Mouse (Mus musculus): ENCODE measurements at regions not wholly inside any gene's neighbourhood (a gene's known extent, or its start where the extent isn't known, plus 50 kb on each side); places are given as distances from the start of the nearest gene placed in this dataset.
"Not testable (repeated sequence)": the region's sequence is repeated elsewhere in the genome, so short reads cannot be mapped to it uniquely, and the experiment has no call there.

DNA sequence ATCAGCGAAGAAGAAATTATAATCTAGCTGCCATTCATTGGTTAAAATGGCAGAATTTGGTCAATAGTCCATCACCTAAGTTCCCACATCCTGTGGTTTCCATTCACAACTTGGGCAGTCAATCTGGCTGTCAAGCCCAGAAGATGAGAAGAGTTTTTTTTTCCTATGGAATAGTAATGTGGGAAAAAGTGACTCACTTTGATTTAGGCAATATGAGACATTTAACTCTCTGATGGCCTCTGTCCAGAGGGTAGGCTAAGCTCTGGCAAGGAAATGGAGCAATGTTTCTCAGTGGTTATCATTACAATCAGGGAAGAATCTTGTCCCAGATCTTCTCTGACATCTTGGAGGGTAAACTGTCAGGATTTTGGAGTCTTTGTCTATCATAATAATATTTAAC lies 367.9 kb downstream of the Ets1 start:
- no peak for ATAC-seq (ENCODE audit: poor library complexity, severe bottlenecking)

DNA sequence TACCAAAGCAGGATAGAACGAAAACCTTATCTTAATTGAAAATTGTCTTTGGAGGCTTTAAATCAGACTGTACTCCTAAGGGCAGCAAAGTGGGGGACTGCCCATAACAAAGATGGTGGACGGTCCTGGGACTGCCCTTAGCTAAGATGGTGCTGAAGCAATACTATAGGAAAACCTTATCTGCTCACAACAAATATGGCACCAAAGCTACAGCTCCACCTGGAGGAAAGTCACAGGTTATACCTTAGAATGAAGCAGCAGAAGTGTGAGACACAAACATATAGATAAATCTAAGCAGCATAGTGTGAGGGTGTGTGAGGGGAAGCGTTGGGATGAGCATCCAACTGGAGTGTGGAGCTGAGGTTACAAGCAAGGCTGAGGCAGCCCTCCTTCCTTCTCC lies 368.5 kb downstream of the Ets1 start:
- no peak for ATAC-seq (ENCODE audit: poor library complexity, severe bottlenecking)

- no peak for ATAC-seq (ENCODE audit: poor library complexity, severe bottlenecking)
These were observed 371.5 kb downstream of the Ets1 start for GRCm38 (mm10) chr9:33007456-33008063.

DNA sequence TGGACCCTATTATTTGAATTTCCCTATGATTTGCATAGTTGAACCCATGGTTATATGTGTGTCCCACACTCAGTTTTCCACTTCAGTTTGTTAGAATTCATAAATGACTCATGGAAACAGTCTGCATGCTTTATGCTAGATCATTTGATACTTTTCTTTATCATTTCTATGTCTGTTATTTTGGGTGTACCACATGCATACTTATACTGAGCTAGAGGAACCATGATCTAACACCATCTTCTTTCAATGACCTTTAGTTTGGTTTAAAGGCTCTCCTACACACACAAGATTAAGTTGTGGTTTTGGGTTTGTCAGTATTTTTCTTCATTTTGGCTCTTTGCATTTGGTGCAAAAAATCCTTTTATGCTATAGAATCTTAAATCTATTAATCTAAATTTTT lies 375.2 kb downstream of the Ets1 start:
- ATAC-seq (ENCODE audit: poor library complexity, severe bottlenecking): no peak

DNA sequence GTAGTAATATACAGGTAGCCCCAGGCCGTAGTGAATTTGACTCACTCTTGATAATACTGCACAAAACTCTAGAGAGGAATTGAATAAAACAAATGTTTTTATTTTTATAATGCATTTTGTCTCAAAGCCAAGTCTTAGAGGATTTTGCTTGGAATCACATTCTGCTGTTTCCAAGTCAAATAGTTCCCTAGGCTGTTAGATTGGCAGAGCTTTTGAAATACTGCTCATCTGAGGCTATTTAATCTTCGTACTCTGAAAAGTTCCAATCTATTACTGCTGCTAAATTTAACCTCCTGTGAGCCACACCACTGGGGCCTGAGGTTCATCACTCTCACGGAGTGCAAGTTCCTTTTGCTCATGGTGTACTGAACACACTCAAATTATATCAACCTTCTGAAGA lies 399.4 kb downstream of the Ets1 start:
- no peak for ATAC-seq (ENCODE audit: poor library complexity, severe bottlenecking)

DNA sequence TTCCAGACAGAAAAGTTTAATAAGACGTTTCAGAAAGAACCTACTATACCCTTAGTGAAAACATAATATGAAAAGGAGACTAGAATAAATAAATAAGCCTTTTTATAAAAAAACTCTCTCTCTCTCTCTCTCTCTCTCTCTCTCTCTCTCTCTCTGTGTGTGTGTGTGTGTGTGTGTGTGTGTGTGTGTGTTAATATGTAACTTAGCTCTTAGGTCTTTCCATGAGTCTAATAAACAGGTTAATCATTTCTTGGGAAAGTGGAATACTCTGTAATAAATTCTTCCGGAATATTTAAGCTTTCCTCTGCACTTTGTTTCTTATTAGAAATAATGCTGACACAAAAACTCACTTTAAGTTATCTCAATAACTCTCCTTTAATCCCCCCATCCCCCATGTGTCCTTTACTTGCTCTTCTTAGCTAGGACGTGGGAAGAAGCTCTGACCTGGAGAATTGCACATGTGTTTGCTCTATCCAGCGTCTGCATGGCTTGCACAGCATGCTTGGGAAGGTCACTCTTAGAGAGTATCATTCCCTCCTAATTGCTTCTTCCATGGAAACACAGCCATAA lies 403.3 kb downstream of the Ets1 start:
- ATAC-seq (ENCODE audit: poor library complexity, severe bottlenecking): no peak

- no peak for ATAC-seq (ENCODE audit: poor library complexity, severe bottlenecking)
These were observed 414.8 kb downstream of the Ets1 start for GRCm38 (mm10) chr9:33050789-33051188.

DNA sequence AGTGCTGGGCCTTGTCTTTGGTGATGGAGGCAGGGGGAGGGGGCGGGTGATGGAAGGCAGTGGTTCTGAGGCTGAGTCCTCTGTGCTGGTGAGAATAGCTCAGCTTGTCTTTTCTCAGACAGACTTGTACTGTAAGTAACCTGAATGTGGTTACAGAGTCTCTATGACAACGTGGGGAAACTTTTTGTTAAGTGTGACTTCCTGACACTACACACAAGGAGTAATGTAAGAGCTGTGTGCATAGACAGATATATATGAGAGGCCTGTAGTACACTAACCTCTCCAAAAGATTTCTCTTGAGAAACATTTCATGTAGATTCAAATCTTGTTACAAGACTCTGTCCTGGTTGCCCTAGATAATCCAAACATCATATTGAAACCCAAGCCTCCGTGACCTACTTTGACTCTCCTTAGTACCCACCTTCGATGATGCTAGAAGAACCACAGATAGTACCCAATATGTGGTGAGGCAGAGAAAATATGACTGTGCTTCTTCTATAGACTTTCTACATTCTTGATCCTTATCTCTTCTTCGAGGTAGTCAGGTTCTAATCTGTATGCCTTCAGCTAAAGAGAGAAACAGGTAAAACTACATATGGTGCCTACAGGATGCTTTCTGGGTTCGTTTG lies 424.7 kb downstream of the Ets1 start:
- peak; percentile 57 for ATAC-seq (ENCODE audit: poor library complexity, severe bottlenecking)

DNA sequence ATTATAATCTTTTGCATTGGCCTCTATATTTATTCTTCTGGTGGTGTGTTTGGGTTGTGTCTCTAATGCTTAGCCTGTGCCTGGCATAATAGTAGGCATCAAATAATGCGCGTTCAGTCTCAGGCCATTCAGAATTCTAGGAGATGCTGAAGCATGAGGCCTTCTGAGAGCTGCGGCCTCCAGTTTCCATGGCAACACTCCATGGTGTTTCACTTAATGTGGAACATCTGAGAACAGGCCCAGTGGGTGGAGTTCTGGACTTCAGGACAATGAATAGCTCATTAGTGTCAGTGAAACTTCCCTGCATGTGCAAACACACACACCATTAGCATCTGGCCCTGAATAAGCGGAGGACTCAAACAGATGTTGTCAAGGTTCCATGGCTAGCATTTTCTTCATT lies 426.5 kb downstream of the Ets1 start:
- ATAC-seq (ENCODE audit: poor library complexity, severe bottlenecking): no peak

GRCm38 (mm10) chr9:33065331-33065730 lies 429.3 kb downstream of the Ets1 start:
- no peak for ATAC-seq (ENCODE audit: poor library complexity, severe bottlenecking)

DNA sequence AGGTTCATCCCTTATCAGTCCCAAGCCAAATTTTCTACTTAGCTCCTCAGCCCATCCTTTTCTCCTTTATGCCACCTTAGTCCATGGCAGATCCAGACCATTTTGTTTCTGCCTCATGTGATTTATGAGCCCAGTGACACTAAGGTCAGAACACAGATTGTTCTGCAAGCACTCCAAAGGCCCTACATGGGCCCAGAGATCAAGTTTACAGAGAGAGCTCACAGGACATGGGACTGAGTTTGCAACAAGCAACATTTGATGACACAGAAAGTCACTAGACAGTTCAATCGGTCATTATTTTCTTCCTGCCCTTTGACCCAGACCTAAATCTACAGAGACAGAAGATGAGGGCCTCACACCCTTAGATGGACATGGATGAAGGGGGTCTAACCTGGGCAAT lies 431.5 kb downstream of the Ets1 start:
- ATAC-seq (ENCODE audit: poor library complexity, severe bottlenecking): no peak

DNA sequence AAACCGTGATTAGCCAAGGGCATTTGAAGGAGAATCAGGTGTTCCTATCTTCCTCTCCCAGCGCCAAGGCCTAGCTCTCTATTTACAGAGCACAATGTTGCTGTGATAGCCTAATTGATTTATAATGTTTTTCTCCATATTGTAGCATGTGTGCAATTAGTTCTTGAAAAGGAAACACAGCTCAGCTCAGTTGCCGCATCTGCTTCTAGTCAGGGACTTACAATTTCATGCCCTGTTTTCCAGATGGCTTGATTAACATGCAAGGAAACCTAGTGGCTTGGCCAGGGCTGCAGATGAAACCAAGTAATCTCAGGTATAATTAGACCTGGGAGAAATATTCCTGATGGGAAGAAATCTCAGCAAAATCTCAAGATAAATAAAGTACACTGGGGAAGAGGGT lies 434.1 kb downstream of the Ets1 start:
- ATAC-seq (ENCODE audit: poor library complexity, severe bottlenecking): no peak

GRCm38 (mm10) chr9:33080271-33080670 lies 444.2 kb downstream of the Ets1 start:
- ATAC-seq (ENCODE audit: poor library complexity, severe bottlenecking): no peak

DNA sequence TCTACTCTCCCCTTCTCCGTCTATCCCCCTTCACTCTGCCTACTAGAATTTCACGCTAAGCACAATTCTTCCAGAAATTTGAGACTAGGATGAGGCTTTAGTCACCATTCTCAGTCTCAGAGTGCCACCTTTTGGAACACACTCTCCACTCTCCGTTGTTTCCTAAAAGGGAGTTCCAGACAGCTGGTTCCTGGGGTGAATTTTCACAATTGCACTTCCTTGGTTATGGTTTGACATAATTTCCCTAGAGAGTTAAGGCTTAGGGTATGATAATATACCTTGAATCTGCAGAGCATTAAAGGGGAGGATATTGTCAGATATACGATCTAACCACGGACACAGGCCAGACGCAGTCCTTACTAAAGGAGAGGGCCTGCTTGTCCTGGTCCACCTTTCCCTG lies 444.8 kb downstream of the Ets1 start:
- no peak for ATAC-seq (ENCODE audit: poor library complexity, severe bottlenecking)

DNA sequence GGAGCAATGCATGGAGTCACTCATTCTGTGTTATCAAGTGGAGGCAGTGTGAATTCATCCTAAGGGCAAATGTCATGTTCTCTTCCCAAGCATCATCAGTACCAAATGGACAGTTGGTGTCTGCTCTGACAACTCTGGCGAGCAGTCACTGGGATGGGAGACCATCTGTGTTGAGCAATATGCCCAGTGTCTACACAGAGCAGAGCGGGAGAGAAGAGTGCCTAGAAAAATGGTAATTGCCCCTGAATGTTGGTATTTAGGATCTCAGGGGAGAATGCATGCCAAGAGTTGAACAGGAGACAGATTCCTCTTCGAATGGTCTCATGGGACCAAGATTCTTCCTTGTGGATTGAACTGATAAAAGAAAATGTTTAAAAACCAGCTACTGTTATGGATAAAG lies 454.0 kb downstream of the Ets1 start:
- no peak for ATAC-seq (ENCODE audit: poor library complexity, severe bottlenecking)

DNA sequence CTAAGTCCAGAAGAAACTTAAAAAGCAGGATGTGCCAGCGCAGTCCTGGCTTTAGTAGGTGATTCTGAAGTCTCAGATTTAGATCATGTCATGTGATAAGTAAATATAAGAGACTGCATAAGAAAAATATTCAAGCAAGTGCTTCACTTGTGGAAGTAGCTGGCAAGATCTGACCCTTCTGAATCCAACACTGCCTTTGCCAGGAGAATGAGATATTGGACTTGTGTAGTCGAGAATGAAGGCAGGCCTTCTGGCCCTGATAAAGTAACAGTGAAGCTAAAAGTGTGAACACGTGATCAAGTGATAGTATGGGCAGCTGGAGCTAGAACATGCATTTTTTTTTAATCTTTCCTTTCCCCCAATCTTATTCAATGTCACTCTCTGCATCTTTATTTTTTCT lies 455.6 kb downstream of the Ets1 start:
- no peak for ATAC-seq (ENCODE audit: poor library complexity, severe bottlenecking)

DNA sequence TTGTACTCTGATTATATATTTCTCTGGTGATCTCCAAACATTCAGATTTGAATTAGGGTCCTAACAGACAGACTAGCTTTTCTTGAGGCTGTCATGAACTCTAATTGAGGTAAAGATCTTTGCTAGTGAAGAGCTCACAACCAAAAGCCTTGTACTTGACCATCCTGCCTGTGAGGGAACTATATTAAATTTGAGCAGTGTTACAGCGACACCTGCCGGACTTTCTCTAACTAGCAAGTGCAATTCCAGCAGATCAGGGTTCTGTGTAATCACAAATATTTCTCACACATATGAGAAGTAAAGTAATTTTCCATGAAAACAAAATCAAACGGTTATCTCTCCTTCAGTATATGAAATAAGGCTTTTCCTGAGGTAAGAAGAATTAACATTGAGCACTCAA lies 459.6 kb downstream of the Ets1 start:
- peak; percentile 72 for ATAC-seq (ENCODE audit: poor library complexity, severe bottlenecking)

DNA sequence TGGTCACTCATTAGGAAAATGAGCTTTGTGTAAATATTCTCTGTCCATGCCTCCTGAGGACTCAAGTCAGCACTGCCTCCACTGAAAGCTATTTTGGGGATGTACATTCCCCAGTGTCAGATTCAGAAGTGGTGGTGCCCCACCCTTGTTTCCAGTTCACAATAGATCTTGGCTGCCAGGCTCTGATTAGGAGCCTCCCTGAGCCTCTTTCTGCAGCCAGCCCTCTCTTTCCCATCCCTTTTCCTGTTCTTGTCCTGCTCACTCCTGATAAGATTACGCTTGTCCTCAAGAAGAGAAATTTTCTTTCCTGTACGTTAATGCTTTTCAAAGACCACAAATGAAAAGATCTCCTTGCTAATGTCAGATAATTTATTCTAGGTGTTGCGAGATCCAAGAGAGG lies 465.2 kb downstream of the Ets1 start:
- no peak for ATAC-seq (ENCODE audit: poor library complexity, severe bottlenecking)

DNA sequence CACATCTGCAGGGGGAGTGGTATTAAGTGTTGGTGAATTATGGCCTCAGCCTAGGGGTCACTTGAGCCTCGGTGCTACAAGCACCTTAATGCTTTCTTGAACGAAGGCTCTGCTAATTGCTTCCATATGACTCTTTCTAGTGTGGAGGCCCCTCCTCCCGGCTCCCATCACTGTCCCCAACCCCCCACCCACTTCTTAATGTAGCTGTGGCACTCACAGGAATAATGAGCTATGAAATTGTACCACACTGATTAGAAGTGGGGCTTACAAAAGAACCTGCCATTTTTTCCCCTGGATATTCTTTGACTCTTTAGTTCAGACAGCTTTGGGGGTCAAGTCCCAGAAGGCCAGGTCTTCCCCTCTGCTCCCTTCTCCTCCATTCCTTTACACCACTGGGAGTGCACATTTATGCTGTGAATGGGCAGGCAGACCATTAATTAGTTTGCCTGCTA lies 468.6 kb downstream of the Ets1 start:
- no peak for ATAC-seq (ENCODE audit: poor library complexity, severe bottlenecking)

DNA sequence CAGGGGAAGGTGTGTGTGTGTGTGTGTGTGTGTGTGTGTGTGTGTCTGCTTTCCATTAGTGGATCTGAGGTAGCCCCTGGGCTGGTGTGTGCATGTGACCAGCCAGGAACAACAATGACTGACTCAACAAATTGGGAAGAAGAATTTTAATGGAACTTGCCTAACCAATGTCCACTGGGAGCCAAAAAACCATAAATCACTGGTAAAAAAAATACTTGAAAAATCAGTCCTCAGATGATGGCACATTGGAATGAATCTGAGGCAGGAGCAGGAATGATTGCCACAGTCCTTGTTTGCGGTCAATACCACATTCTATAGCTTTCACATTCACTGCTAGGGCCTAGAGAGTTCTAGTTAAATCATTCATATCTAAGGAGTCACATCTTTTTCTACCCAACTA lies 487.8 kb downstream of the Ets1 start:
- no peak for ATAC-seq (ENCODE audit: poor library complexity, severe bottlenecking)

- ATAC-seq (ENCODE audit: poor library complexity, severe bottlenecking): no peak
These were observed 516.2 kb downstream of the Ets1 start for GRCm38 (mm10) chr9:33152186-33152585.

DNA sequence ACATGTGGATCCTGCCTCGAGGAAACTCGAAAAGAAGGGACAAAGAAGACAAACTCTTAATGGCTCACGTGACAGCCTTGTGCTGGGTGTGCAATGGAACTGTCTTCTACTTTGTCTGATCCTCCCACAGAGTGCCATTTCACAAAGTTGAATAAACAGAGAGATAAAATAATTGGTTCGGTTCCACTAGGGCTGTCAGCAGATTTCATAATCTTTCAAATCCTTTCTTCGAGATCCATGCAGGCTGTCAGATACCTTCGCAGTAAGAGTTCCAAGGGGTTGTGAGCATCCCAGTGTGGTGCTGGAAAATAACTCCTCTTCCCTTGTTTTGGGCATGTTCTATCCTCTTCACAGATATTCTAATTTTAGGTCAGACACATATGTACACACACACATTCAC lies 532.1 kb downstream of the Ets1 start:
- ATAC-seq (ENCODE audit: poor library complexity, severe bottlenecking): no peak

DNA sequence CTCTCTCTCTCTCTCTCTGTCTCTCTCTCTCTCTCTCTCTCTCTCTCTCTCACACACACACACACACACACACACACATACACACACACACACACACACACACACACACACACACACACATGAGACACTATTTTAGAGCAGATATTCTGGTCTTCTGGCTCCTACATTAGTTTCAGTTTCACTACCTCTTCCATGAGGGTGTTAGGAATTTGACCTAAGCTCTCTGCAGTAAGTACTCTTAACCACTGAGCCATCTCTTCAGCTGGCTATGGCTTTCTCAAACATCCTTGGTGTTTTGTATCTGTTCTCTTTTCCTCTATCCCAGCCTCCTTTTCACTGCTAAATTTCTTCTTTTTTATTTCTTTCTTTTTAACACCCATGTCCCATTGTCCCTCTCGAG lies 533.1 kb downstream of the Ets1 start:
- not testable (repeated sequence) for ATAC-seq (ENCODE audit: poor library complexity, severe bottlenecking)

All from megakaryocyte, adult 5-6 weeks (primary cell).